Mouse (Mus musculus) spleen, postnatal 36 days (tissue): ENCODE results near the gene AL732309.1.

Experiments
- DNase-seq, 2 experiments: peaks; one replicate each; pipeline ENCODE4 v3.0.0; 2022; ENCODE audit warnings: low spot score in 2 of 2, mixed read lengths in 1 of 2

AL732309.1 gene

GRCm38 (mm10) chr2:25240310-25240709 is 6.4 kb downstream of the AL732309.1 start:
- no peak for DNase-seq

GRCm38 (mm10) chr2:25239766-25240165 is 6.9 kb downstream of the AL732309.1 start:
- DNase-seq: no peak

- no peak for DNase-seq
Measured at GRCm38 (mm10) chr2:25238106-25238505, 8.6 kb downstream of the AL732309.1 start.

GRCm38 (mm10) chr2:25237522-25237921 is 9.1 kb downstream of the AL732309.1 start:
- no peak for DNase-seq

GRCm38 (mm10) chr2:25236614-25237013 is 10.0 kb downstream of the AL732309.1 start, which contains the start of gene Rnf224:
Gene Rnf224, minus strand, starts transcription at chr2:25236787.
- no peak for DNase-seq

- no peak for DNase-seq
Measured at GRCm38 (mm10) chr2:25234551-25235220, 12.0 kb downstream of the AL732309.1 start.

- DNase-seq: no peak
Measured at GRCm38 (mm10) chr2:25234050-25234449, 12.6 kb downstream of the AL732309.1 start, which contains the start of gene Slc34a3. Gene Slc34a3, minus strand, starts transcription at chr2:25234364.

GRCm38 (mm10) chr2:25233421-25233820 is 13.2 kb downstream of the AL732309.1 start:
- DNase-seq: no peak

- no peak for DNase-seq
Measured at GRCm38 (mm10) chr2:25231038-25231437, 15.6 kb downstream of the AL732309.1 start.

GRCm38 (mm10) chr2:25230581-25230980 is 16.1 kb downstream of the AL732309.1 start:
- DNase-seq: no peak

- DNase-seq: no peak
Measured at GRCm38 (mm10) chr2:25229582-25229981, 17.1 kb downstream of the AL732309.1 start.

- DNase-seq: no peak
Measured at GRCm38 (mm10) chr2:25228995-25229530, 17.6 kb downstream of the AL732309.1 start.

GRCm38 (mm10) chr2:25228431-25228889 is 18.2 kb downstream of the AL732309.1 start:
- peak; percentile 85 to 88 for DNase-seq

GRCm38 (mm10) chr2:25227406-25227805 is 19.3 kb downstream of the AL732309.1 start:
- no peak for DNase-seq

GRCm38 (mm10) chr2:25226864-25227263 is 19.8 kb downstream of the AL732309.1 start:
- no peak for DNase-seq

GRCm38 (mm10) chr2:25225811-25226379 is 20.8 kb downstream of the AL732309.1 start:
- DNase-seq: no peak

GRCm38 (mm10) chr2:25224766-25225752 is 21.6 kb downstream of the AL732309.1 start:
- DNase-seq: peak; percentile 99 to 100

GRCm38 (mm10) chr2:25224492-25224765 is 22.2 kb downstream of the AL732309.1 start, which contains the start of gene Tubb4b:
Gene Tubb4b, minus strand, starts transcription at chr2:25224702.
- DNase-seq: no peak

GRCm38 (mm10) chr2:25223681-25224491 is 22.8 kb downstream of the AL732309.1 start:
- DNase-seq: peak; percentile 89 to 90

- no peak for DNase-seq
Measured at GRCm38 (mm10) chr2:25221331-25221772, 25.3 kb downstream of the AL732309.1 start.

GRCm38 (mm10) chr2:25218445-25218844 is 28.2 kb downstream of the AL732309.1 start, which contains the start of gene Fam166a:
Gene Fam166a, plus strand, starts transcription at chr2:25218745.
- no peak for DNase-seq
